In the genomic region with DNA sequence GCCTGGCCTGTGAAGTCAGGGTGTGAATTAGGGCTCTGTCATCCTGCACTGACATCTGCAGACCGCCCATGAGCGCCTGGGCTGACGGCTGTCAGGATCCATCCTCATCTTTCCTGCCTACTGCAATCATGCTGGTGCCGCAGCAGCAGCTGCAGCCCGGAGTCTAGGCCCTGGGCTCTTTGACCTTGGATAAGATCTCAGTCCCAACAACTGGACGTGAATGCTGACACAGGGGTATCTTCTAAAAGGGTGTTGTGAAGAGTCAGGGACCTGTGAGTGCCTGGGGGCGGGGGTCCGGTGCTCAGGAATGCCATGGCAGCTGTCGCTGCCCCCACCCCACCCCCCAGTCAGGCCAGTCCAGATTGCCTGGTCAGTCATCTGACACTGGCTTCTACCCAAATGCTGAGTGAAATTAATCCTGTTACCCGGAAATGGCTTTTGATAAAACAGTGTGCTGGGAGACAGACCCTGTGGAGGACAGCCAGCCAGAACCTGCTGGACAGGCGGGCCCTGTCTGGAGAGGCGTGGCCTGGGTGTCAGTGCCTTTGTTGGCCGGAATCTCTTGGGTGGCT, we compare ENCODE assay signal across 8 mouse cellular contexts. TPM values are rescaled to one million over a fixed set of nuclear protein-coding genes. Genes with fewer than 3 reads are reported as not detected.
DNase-seq lines count a peak whose midpoint lies in the region; ATAC-seq and TF ChIP-seq lines count a peak whose summit lies in the region.

No protein-coding gene starts in this region.

- H3K4me2 ChIP-seq in hindbrain, embryonic 14.5 days (replicated peaks) = peak overlapping the region; percentile 27
- peak overlapping the region; percentile 16; the same call in 1 of the 2 replicates for H3K4me2 ChIP-seq in liver, embryonic 11.5 days
- H3K4me2 ChIP-seq in neural tube, embryonic 12.5 days (replicated peaks) = peak overlapping the region; percentile 49

- H3K4me3 ChIP-seq in ES-E14 (ENCODE audit: insufficient read depth in 1 of 2, low read depth in 1 of 2, low read length in 2 of 2, poor library complexity in 1 of 2, severe bottlenecking in 1 of 2) = peak overlapping the region in 1 of 2 experiments; percentile 50; a peak in 3 of 4 replicates
- H3K4me3 ChIP-seq in hindbrain, embryonic 14.5 days (replicated peaks; ENCODE audit: low read length) = no peak overlapping the region
- no peak overlapping the region for H3K4me3 ChIP-seq in liver, embryonic 11.5 days (ENCODE audit: low read depth, low read length)
- peak overlapping the region; percentile 0; the same call in 1 of the 2 replicates for H3K4me3 ChIP-seq in neural tube, embryonic 12.5 days

- peak overlapping the region; percentile 29; the same call in 1 of the 2 replicates for H3K9ac ChIP-seq in ES-E14 (ENCODE audit: insufficient read depth, low read depth, low read length, poor library complexity, severe bottlenecking)
- peak overlapping the region; percentile 43 for H3K9ac ChIP-seq in hindbrain, embryonic 14.5 days
- no peak overlapping the region for H3K9ac ChIP-seq in liver, embryonic 11.5 days (ENCODE audit: low read depth, low read length)
- peak overlapping the region; percentile 33 for H3K9ac ChIP-seq in neural tube, embryonic 12.5 days

- H3K9me3 ChIP-seq in ES-E14 (ENCODE audit: control insufficient read depth, insufficient read depth, low read depth, low read length) = no peaks in the 10 kb centered on the region
- no peaks in the 10 kb centered on the region for H3K9me3 ChIP-seq in hindbrain, embryonic 14.5 days (ENCODE audit: control insufficient read depth, low read length)
- H3K9me3 ChIP-seq in liver, embryonic 11.5 days (ENCODE audit: control insufficient read depth, low read length) = no peaks in the 10 kb centered on the region
- no peaks in the 10 kb centered on the region for H3K9me3 ChIP-seq in neural tube, embryonic 12.5 days

- peaks cover 3% of the 10 kb centered on the region; the same call in 1 of the 2 replicates for H3K36me3 ChIP-seq in ES-E14 (ENCODE audit: control insufficient read depth, insufficient read depth, low read length, poor library complexity, severe bottlenecking)
- H3K36me3 ChIP-seq in hindbrain, embryonic 14.5 days (replicated peaks; ENCODE audit: control insufficient read depth, insufficient read depth) = no peaks in the 10 kb centered on the region
- no peaks in the 10 kb centered on the region; the same call in 1 of the 2 replicates for H3K36me3 ChIP-seq in liver, embryonic 11.5 days (ENCODE audit: control insufficient read depth, insufficient read depth, low read length)
- H3K36me3 ChIP-seq in neural tube, embryonic 12.5 days = no peaks in the 10 kb centered on the region

- no peak for DNase-seq in ES-E14 (ENCODE audit: low read depth, low spot score)
- peak; percentile 67 to 78 for DNase-seq in cerebellum, adult 18-20 months
- peak; percentile 40 for DNase-seq in forelimb bud, embryonic 11.5 days (ENCODE audit: low read depth, low spot score)
- DNase-seq in hindbrain, embryonic 14.5 days (ENCODE audit: low spot score) = peak; percentile 68
- DNase-seq in liver, embryonic 11.5 days (ENCODE audit: low spot score) = no peak
- no peak for DNase-seq in c-Kit-positive CD71-positive TER-119-positive erythroid progenitor cells, embryonic 14.5 days (ENCODE audit: low spot score)
- DNase-seq in left cerebral cortex, postnatal 36 days (ENCODE audit: low spot score in 2 of 2) = no peak

- peak overlapping the region; percentile 98 for H3K27ac ChIP-seq in ES-E14 (ENCODE audit: insufficient read depth, low read depth, low read length, poor library complexity, severe bottlenecking)
- H3K27ac ChIP-seq in hindbrain, embryonic 14.5 days = peak overlapping the region; percentile 88
- peak overlapping the region; percentile 43 for H3K27ac ChIP-seq in liver, embryonic 11.5 days (ENCODE audit: low read depth, low read length)
- peak overlapping the region; percentile 81 for H3K27ac ChIP-seq in neural tube, embryonic 12.5 days

- H3K4me1 ChIP-seq in ES-E14 (ENCODE audit: control insufficient read depth in 2 of 2, insufficient read depth in 2 of 2, low read length in 2 of 2, poor library complexity in 1 of 2) = peaks cover 14 to 33% of the 10 kb centered on the region in 2 experiments
- peaks cover 74% of the 10 kb centered on the region for H3K4me1 ChIP-seq in hindbrain, embryonic 14.5 days (replicated peaks; ENCODE audit: control insufficient read depth, insufficient read depth, low read length)
- H3K4me1 ChIP-seq in liver, embryonic 11.5 days (replicated peaks; ENCODE audit: control insufficient read depth, insufficient read depth, low read length) = peaks cover 41% of the 10 kb centered on the region
- peaks cover 68% of the 10 kb centered on the region for H3K4me1 ChIP-seq in neural tube, embryonic 12.5 days

- no peaks in the 10 kb centered on the region for H3K27me3 ChIP-seq in hindbrain, embryonic 14.5 days (ENCODE audit: control insufficient read depth, insufficient read depth, low read length)
- H3K27me3 ChIP-seq in liver, embryonic 11.5 days (replicated peaks; ENCODE audit: control insufficient read depth, insufficient read depth, low read length) = no peaks in the 10 kb centered on the region
- no peaks in the 10 kb centered on the region for H3K27me3 ChIP-seq in neural tube, embryonic 12.5 days (replicated peaks)

- peak; percentile 70 for ATAC-seq in hindbrain, embryonic 14.5 days (ENCODE audit: low FRiP score)
- peak; percentile 50; the same call in 1 of the 2 replicates for ATAC-seq in liver, embryonic 11.5 days (replicated peaks; ENCODE audit: low FRiP score)
- ATAC-seq in neural tube, embryonic 12.5 days (ENCODE audit: low FRiP score, low read depth) = peak; percentile 82

- intact Hi-C loops in left cerebral cortex, postnatal 36 days (cut with DNase I) = no loop called here

- in situ Hi-C loops in ES-E14 (cut with MboI; ENCODE audit: low sequenced_read_pairs in 2 of 2, unreplicated experiment in 2 of 2) = no loop called here

- WGBS in hindbrain, embryonic 14.5 days = 3% methylated on average over 13 of the region's 13 CpGs
- 39% methylated on average over 13 of the region's 13 CpGs for WGBS in liver, embryonic 11.5 days
- 6% methylated on average over 13 of the region's 13 CpGs for WGBS in neural tube, embryonic 12.5 days

TF ChIP-seq in ES-E14, 5 proteins besides CTCF, POLR2A, EP300 and RAD21:
- TF ChIP-seq MAFK (IDR thresholded peaks at IDR 0.05; ENCODE audit: insufficient read depth, low read depth, low read length) (peak; percentile 89), ZNF384 (IDR thresholded peaks at IDR 0.05; ENCODE audit: low read depth, low read length) (no peak), HCFC1 (IDR thresholded peaks at IDR 0.05; ENCODE audit: borderline replicate concordance, insufficient read depth, low read length) (0 out of 2 replicates have a peak, but pooled peaks have one; percentile 33)

RNA-seq across cellular contexts. Expression of a gene that starts 23.4 kb away (rescaled TPM):
- 75.1 and 88.5 TPM in 2 replicates for total RNA-seq in ES-E14 (2012; rRNA removed)
- polyA plus RNA-seq in hindbrain, embryonic 14.5 days (2014; fragmentation: Nextera tagmentation; extraction: Ambion mirVana) = 105 and 119 TPM in 2 replicates
- 37.8 and 48.1 TPM in 2 replicates for polyA plus RNA-seq in liver, embryonic 11.5 days (2014; fragmentation: Nextera tagmentation; extraction: Ambion mirVana)
- polyA plus RNA-seq in neural tube, embryonic 12.5 days (2016; fragmentation: Nextera tagmentation; extraction: Ambion mirVana) = 89.7 and 106 TPM in 2 replicates
- total RNA-seq in left cerebral cortex, postnatal 36 days (2021) = 100 to 1,000 TPM; 257 to 259 TPM

Comparison
In these comparisons a context has a peak if more than half of its experiments do, and no peak if none do; other contexts are left out.
1. DNase-seq: peak in cerebellum, adult 18-20 months (2 of 2), forelimb bud, embryonic 11.5 days (single experiment) and hindbrain, embryonic 14.5 days (single experiment); none in ES-E14 (single experiment), liver, embryonic 11.5 days (single experiment), c-Kit-positive CD71-positive TER-119-positive erythroid progenitor cells, embryonic 14.5 days (single experiment) and left cerebral cortex, postnatal 36 days (0 of 2).
2. H3K27ac ChIP-seq: peak in every context shown above with its lines; median percentile 98 in ES-E14; 88 in hindbrain, embryonic 14.5 days; 81 in neural tube, embryonic 12.5 days; 43 in liver, embryonic 11.5 days.
3. Peak in every context shown above with its lines, with median percentiles within 50 percentile points of each other: ATAC-seq and H3K4me2 ChIP-seq.